Mouse (Mus musculus) embryo, embryonic 10.5 days (tissue): ENCODE results near the gene Abca3.
A peak's percentile ranks its signal among the peaks of the same experiment; 100 is the strongest.

Source experiments
- DNase-seq: peaks from one replicate; pipeline ENCODE4 v3.0.0-alpha.2; 2015; ENCODE audit warnings: low spot score

Abca3 gene

GRCm38 (mm10) chr17:24351760-24352357, at the start of gene Abca3:
Abca3 (plus strand) TSS chr17:24351950.
- peak; percentile 96 for DNase-seq

DNA sequence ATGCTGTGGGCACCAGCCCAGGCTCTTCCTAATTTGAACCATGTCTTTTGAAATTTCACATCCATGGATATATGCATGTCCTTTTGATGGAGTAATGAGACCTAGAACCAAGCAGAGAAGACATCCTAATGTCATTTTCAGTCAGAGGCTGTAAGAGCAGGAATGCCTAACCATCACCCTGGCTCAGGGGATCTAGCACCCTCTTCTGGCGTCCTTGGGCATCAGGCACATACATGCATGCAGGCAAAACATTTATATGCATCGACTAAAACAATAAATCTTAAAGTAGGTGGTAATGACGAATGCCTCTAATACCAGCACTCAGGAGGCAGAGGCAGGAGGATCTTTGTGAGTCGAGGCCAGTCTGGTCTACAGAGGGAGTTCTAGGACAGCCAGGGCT, 44.2 kb upstream of the Abca3 start:
- peak; percentile 12 for DNase-seq

DNA sequence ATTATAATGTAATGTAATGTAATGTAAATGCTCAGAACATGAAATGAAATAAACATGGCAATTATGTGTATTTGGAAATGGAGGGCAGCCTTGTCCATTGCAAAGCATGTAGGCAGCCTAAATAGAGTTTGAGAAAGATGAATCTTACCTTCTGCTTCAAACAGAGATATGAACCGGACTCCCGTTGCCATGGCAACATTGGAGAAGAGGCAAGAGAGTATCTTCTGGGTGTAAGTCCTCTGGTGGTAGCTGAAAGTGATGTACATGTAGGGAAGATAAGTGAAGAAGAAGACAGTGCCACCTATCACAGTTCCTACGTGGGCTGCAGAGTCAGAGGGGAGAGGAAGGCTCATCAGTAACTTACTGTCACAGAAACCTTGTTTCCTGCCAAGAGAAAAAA, 30.9 kb upstream of the Abca3 start:
- DNase-seq: no peak

GRCm38 (mm10) chr17:24325051-24325450, 26.7 kb upstream of the Abca3 start:
- DNase-seq: no peak

DNA sequence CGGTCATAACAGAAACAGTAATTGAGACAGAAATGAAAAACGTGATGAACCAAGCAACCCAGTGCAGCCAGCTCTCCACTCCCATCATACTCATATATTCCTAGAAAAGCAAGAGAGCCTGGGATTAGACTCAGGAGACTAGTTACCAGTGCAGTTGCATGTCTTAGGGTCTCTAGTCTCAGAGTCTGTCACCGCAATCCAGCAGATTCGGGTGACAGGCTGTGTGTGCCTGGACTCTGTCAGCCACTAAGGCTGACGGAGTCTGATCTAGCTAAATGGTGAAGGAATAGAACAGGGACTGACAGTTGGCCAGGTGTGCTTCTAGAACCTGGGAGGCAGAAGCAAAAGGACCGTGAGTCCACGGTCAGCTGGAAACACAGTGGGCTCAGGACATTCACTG, 24.1 kb upstream of the Abca3 start:
- no peak for DNase-seq

DNA sequence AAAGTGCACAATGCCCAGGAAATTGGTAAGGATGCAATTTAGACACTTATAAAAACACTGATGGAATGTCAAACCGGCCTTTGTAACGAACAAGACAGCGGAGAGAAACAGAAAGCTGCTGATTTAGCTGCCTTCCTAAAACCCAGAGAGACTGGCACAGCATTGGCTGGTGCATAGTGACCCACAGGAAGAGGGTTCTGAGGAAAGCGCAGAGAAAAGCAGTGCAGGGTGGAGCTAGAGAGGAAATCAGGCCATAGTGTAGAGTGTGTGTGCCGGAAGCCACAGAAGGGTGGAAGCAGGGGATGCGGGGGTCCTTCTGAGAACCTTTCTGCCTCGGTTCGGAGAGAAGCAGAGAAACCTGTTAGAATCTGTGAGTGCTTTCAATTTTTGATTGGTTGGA, 7.1 kb upstream of the Abca3 start:
- no peak for DNase-seq

DNA sequence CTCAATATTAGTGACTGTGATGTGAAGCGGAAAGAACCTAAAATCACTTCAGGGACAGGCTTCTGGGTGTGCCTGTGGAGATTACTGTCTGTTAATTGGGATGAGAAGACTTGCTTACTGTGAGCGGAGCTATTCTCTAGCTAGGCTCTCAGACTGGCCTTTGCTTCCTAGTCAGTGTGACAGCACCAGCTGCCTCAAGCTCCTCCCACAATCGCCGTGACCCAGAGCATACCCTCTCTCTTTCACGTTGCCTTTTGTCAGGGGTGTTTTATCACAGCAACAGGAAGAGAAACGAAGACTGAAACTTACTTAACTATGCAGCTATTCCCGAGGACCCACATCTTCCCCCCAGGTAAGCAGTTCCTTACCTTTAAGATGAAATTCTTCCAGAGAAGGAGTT, 4.9 kb upstream of the Abca3 start:
- DNase-seq: no peak

GRCm38 (mm10) chr17:24349176-24349575, 2.6 kb upstream of the Abca3 start:
- DNase-seq: no peak

- peak; percentile 14 for DNase-seq
Observed at GRCm38 (mm10) chr17:24350926-24351759, 607 bp upstream of the Abca3 start, which contains the start of gene Abca17. Abca17 (minus strand) TSS chr17:24351068.

DNA sequence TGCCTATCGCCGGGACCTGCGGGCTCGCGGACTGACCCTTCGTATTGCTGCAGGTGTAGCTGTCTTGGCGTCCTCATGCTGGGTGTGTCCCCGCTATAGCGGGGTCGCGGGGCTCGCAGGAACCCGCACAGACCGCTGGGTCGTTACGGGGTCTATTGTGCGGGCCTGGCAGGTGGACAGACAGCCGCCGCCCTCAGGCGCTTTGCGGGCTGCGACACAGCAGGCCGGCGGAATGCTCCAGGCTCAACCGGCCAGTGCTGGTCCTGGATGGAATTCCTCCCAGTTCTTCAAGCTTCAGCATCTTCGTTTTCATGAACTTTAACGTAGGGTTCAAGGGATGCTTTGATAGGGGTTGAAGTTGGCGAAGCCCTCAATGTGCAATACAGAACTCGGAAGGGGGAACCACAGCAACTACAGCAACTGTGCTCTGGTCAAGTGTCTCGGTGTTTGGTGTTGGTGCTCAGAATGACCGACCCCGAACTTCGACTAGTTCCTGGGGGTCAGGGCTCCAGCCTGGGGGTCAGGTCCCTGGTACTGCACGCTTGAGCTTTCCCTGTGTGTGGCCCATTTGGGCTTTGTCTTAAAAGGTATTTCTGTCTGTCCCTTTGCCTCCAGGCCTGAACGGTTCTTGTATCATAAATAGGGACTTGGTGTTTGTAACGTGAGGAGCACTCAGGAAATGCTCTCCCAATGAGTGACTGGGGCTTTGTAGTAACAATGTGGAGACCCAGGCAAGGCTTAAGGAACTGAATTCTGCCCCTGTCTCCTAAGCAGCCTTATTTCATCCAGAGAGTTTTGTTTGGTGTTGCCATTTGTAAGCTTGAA, 832 bp downstream of the Abca3 start:
- DNase-seq: peak; percentile 53

DNA sequence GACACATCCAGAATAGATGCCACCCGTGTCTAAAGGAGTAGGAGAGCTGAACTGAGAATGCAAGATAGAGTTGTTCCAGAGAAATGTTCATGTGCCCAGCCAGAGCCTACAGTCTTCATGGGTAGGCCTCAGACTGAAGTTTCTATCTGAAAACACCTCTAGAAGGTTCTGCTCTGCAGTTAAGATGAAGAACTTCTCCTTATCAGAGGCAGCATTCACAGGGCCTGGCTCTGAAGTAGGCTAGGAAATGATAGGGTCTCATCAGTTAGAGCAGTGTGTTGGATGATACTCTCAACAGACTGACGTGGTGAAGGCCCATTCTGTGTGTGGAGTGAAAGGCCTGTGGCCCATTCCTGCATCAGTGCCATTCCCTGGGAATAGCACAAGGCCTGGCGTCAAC, 2.2 kb downstream of the Abca3 start:
- DNase-seq: no peak

- DNase-seq: no peak
Observed at GRCm38 (mm10) chr17:24355284-24355683, 3.5 kb downstream of the Abca3 start.

GRCm38 (mm10) chr17:24359006-24359405, 7.3 kb downstream of the Abca3 start:
- DNase-seq: no peak

- DNase-seq: no peak
Observed at GRCm38 (mm10) chr17:24359903-24360302, 8.2 kb downstream of the Abca3 start.

- no peak for DNase-seq
Observed at GRCm38 (mm10) chr17:24360841-24361240, 9.1 kb downstream of the Abca3 start.

GRCm38 (mm10) chr17:24361291-24361690, 9.5 kb downstream of the Abca3 start:
- DNase-seq: no peak

GRCm38 (mm10) chr17:24362527-24362926, 10.8 kb downstream of the Abca3 start:
- no peak for DNase-seq

- DNase-seq: no peak
Observed at GRCm38 (mm10) chr17:24364461-24364860, 12.7 kb downstream of the Abca3 start.

- no peak for DNase-seq
Observed at GRCm38 (mm10) chr17:24365863-24366262, 14.1 kb downstream of the Abca3 start.

DNA sequence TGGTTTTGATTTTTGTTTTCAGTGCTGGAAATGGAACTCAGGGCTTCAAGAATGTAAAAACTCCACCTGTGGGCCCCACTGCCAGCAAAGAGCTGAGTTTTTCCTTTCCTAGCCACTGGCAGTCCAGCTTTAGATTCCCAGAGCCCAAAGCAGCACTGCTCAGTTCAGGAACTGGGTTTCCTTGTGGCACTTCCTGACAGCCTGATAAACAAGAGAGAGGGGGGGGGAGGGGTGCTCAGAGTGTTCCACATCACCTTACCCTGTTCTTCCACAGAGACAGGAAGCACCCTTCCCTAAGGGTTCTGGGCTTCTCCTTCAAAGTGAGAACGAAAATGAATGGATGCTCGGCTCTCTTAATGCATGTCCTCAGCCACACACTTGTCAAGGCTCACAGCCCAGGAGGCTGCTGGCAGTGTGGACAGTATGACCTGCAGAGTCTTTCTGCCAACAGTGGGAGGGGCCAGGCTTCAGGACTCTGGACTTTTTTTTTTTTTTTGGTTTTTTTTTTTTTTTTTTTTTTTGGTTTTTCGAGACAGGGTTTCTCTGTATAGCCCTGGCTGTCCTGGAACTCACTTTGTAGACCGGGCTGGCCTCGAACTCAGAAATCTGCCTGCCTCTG, 23.5 kb downstream of the Abca3 start:
- peak; percentile 21 for DNase-seq

DNA sequence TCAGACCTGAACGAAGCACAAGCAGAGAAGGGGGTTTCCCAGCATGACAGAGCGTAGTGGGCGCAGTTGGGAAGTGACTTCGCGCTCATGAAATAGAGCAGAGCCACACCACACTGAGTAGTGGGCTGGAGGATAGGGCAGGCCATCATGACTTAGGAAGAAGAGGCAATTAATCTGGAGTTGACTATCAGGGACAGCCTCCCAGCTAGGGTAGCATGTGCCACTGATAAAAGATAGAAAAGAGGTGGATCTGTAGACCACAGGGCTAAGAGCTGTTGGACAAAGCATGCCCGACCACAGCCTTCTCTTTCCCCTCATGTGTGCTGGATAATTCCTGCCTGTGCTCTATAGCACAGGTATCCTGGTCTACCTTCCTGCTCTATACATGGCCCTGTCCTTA, 24.1 kb downstream of the Abca3 start:
- DNase-seq: no peak

- no peak for DNase-seq
Observed at GRCm38 (mm10) chr17:24378496-24378895, 26.7 kb downstream of the Abca3 start.
